Mouse (Mus musculus): ENCODE data around the gene Pfdn2.
"Not testable (repeated sequence)": the region's sequence is repeated elsewhere in the genome, so short reads cannot be mapped to it uniquely, and the experiment has no call there.

The Pfdn2 gene

GRCm38 (mm10) chr1:171345225-171346094, at the start of gene Pfdn2, which contains the start of gene Nit1:
Pfdn2 (plus strand) TSS chr1:171345670.
Nit1 (minus strand) TSS chr1:171345646.
- peak; percentile 80 to 85 for DNase-seq (ENCODE audit: low spot score in 2 of 2)

DNA sequence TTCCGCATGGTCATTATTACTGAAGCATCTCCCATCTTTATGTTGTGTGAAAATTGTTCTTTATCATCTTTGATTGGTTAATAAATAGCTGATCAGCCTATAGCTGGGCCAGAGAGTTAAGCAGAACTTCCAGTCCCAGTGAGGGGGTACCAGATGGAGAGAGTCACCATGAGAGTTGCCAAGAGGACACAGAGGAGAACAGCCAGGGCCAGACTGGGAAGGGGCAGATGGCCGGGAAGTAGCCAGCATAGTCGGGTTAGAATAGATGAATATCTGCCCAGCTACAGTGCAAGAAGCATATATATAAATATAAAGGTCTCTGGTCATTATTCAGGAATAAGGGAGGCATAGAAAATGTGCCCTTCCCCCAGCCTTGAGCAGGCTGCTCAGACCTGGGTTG, 47.2 kb upstream of the Pfdn2 start:
- DNase-seq (ENCODE audit: low spot score in 2 of 2) = no peak

GRCm38 (mm10) chr1:171306157-171306556, 39.3 kb upstream of the Pfdn2 start:
- not testable (repeated sequence) for DNase-seq (ENCODE audit: low spot score in 2 of 2)

DNA sequence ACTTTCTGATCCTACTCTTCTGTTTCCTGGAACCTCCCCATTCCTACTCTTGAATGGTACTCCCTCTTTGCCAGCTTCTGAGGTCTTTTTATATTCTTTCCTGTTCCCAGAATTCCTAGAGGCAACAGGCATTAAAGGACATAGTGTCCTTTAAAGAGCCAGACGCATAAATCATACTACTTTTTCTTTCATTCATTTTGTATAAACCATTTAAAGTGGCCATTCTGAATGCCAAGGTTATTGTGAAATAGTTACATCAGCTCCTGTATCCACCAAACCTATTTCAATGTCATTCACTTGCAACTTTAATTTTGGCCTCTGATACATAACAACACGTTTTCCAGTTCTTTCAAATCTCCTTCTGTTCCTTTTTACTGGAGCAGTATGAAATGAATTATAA, 36.1 kb upstream of the Pfdn2 start:
- DNase-seq (ENCODE audit: low spot score in 2 of 2) = no peak

- no peak for DNase-seq (ENCODE audit: low spot score in 2 of 2)
These were observed 25.7 kb upstream of the Pfdn2 start for GRCm38 (mm10) chr1:171319748-171320147.

DNA sequence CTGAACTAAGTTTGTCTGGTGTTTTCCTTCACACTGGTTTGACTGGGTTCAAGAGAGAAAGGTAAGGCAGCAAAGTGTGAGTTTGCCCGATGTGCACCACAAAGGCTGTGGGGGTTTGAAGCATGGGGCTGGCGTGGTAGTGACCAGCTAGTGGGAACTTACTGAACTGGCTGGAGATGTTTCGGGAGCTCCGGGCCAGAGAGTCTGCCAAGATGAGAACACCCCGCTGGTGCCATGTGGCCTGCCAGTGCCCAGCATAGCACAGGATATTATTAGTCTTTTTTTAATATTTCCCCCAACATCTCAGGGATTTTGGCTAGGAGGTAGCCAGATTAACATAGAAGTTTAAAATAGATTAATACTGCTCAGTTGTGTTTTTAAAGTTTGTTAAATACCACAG, 25.3 kb upstream of the Pfdn2 start:
- DNase-seq (ENCODE audit: low spot score in 2 of 2) = no peak

GRCm38 (mm10) chr1:171321415-171321814, 24.1 kb upstream of the Pfdn2 start:
- DNase-seq (ENCODE audit: low spot score in 2 of 2) = peak in 1 of 2 experiments; percentile 18

GRCm38 (mm10) chr1:171322012-171322411, 23.5 kb upstream of the Pfdn2 start:
- DNase-seq (ENCODE audit: low spot score in 2 of 2) = no peak

GRCm38 (mm10) chr1:171325571-171325970, 19.9 kb upstream of the Pfdn2 start:
- DNase-seq (ENCODE audit: low spot score in 2 of 2) = no peak

GRCm38 (mm10) chr1:171326588-171326987, 18.9 kb upstream of the Pfdn2 start:
- DNase-seq (ENCODE audit: low spot score in 2 of 2) = not testable (repeated sequence)

DNA sequence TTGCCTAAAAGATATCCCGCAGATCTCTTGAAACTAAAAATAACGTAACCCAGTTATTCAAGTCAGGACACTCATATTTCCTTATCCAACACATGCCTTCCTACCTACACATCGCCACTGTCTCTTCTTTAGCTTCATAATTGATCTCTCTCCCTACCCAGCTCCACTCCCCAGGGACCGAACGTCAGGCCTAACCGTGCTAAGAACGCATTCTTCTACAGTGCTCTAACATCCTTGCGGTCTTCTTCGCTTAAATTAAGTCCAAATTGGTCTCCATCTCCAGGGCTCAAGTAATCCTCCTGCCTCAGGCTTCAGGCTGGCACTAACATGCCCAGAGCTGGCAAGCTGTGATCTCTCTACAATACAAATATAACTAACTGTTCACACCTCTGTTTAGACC, 17.2 kb upstream of the Pfdn2 start:
- DNase-seq (ENCODE audit: low spot score in 2 of 2) = no peak

GRCm38 (mm10) chr1:171328839-171329432, 16.5 kb upstream of the Pfdn2 start, which contains the start of gene Dedd:
Dedd (plus strand) TSS chr1:171329145.
- DNase-seq (ENCODE audit: low spot score in 2 of 2) = peak; percentile 90 to 92

- peak; percentile 13 to 21 for DNase-seq (ENCODE audit: low spot score in 2 of 2)
These were observed 15.8 kb upstream of the Pfdn2 start for GRCm38 (mm10) chr1:171329433-171330215.

- DNase-seq (ENCODE audit: low spot score in 2 of 2) = peak in 1 of 2 experiments; percentile 26
These were observed 15.3 kb upstream of the Pfdn2 start for GRCm38 (mm10) chr1:171330216-171330560.

GRCm38 (mm10) chr1:171342262-171343207, 2.9 kb upstream of the Pfdn2 start:
- no peak for DNase-seq (ENCODE audit: low spot score in 2 of 2)

- DNase-seq (ENCODE audit: low spot score in 2 of 2) = no peak
These were observed 1.4 kb upstream of the Pfdn2 start for GRCm38 (mm10) chr1:171343922-171344677.

DNA sequence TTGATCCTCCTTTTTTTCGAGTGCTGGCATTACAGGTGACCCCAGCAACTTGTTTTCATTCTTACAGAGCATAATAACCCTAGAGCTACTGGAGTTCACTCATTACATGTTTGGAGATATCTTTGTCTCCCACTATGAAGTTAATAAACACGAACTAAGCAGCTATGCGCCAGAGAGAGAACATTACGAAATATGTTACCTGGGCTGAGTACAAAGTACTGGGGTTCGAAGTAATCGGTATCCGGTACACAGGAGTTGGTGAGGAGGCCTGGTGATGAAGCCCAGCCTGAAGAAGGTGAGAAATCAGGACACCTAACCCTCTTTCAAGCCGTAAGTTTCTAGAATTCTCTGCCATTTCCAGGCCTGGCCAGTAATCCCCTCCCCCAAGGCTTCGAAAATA, 755 bp upstream of the Pfdn2 start:
- DNase-seq (ENCODE audit: low spot score in 2 of 2) = no peak

- no peak for DNase-seq (ENCODE audit: low spot score in 2 of 2)
These were observed 603 bp downstream of the Pfdn2 start for GRCm38 (mm10) chr1:171346095-171346450.

- DNase-seq (ENCODE audit: low spot score in 2 of 2) = no peak
These were observed 3.2 kb downstream of the Pfdn2 start for GRCm38 (mm10) chr1:171348665-171349064.

GRCm38 (mm10) chr1:171349210-171349609, 3.7 kb downstream of the Pfdn2 start:
- DNase-seq (ENCODE audit: low spot score in 2 of 2) = no peak

Measured in natural killer cell, adult 2 months (primary cell).